Mouse (Mus musculus): ENCODE data around the gene Scgb1b17. TPM values are rescaled to one million over a fixed set of nuclear protein-coding genes. Genes with fewer than 3 reads are reported as not detected.

Scgb1b17 gene
- not detected in 2 replicates for polyA plus RNA-seq (2012; rRNA removed)

GRCm38 (mm10) chr7:33063149-33063548, at the start of gene Scgb1b17:
Gene Scgb1b17, plus strand, starts transcription at chr7:33063449.

GRCm38 (mm10) chr7:33056461-33056860, 6.8 kb upstream of the Scgb1b17 start, which contains the start of gene Scgb2b17:
Gene Scgb2b17, minus strand, starts transcription at chr7:33056561.

Other genes with a start within 250 kb of the Scgb1b17 start
- gene Scgb2b15, start 233.8 kb upstream of the Scgb1b17 start, polyA plus RNA-seq (2012; rRNA removed), result not detected in 2 replicates
- not detected in 2 replicates for gene Scgb1b15, start 226.9 kb upstream of the Scgb1b17 start, polyA plus RNA-seq (2012; rRNA removed)
- not detected in 2 replicates for gene Scgb2b17, start 6.9 kb upstream of the Scgb1b17 start, polyA plus RNA-seq (2012; rRNA removed)
- gene Scgb2b18, start 110.4 kb downstream of the Scgb1b17 start, polyA plus RNA-seq (2012; rRNA removed), result not detected in 2 replicates
- gene Scgb1b18, start 122.1 kb downstream of the Scgb1b17 start, polyA plus RNA-seq (2012; rRNA removed), result not detected in 2 replicates
- gene Scgb2b19, start 216.9 kb downstream of the Scgb1b17 start, polyA plus RNA-seq (2012; rRNA removed), result not detected in 2 replicates
- not detected in 2 replicates for gene Scgb1b19, start 223.8 kb downstream of the Scgb1b17 start, polyA plus RNA-seq (2012; rRNA removed)

Data from colon, adult 2 months (tissue).